Mouse (Mus musculus) inflammation-experienced regulatory T-cells, adult 16 weeks (primary cell): Measurements from ENCODE around the gene Fastkd1. TPM values are rescaled to one million over a fixed set of nuclear protein-coding genes. Genes with fewer than 3 reads are reported as not detected.

ENCODE experiments used
- polyA plus RNA-seq: library from polyadenylated mRNA; unstranded; fragments of 100-300 nt; shearing (Covaris generic); gene quantifications from one replicate; pipeline ENCODE4 v1.2.1, GENCODE M21; 2017

The Fastkd1 gene
- polyA plus RNA-seq, result 15.3 TPM

GRCm38 (mm10) chr2:69712981-69713625 lies at the start of gene Fastkd1:
TSS of gene Fastkd1 (minus strand) at chr2:69713516.

DNA sequence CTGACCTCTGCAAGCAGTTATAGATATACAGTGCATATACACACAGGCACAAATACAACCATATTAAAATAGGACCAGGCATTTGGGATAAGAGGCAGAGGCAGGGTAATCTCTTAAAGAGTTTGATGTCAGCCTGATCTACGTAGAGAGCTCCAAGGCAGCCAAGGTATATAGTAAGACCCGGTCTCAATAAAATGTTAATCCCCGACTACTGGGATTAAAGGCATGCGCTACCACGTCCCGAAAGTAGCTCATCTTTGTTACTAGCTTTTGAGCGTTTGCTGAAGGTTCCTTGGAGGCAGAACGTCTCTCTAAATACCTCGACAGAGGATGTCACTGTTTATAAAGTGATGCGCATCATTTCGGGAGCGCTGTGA lies 8.9 kb upstream of the Fastkd1 start, which contains the start of gene Ppig:
Ppig (plus strand) TSS at position 273 of the 377 bp plus-strand sequence.

GRCm38 (mm10) chr2:69669853-69670252 lies 43.5 kb downstream of the Fastkd1 start, which contains the start of gene Klhl41:
TSS of gene Klhl41 (plus strand) at chr2:69670120.

DNA sequence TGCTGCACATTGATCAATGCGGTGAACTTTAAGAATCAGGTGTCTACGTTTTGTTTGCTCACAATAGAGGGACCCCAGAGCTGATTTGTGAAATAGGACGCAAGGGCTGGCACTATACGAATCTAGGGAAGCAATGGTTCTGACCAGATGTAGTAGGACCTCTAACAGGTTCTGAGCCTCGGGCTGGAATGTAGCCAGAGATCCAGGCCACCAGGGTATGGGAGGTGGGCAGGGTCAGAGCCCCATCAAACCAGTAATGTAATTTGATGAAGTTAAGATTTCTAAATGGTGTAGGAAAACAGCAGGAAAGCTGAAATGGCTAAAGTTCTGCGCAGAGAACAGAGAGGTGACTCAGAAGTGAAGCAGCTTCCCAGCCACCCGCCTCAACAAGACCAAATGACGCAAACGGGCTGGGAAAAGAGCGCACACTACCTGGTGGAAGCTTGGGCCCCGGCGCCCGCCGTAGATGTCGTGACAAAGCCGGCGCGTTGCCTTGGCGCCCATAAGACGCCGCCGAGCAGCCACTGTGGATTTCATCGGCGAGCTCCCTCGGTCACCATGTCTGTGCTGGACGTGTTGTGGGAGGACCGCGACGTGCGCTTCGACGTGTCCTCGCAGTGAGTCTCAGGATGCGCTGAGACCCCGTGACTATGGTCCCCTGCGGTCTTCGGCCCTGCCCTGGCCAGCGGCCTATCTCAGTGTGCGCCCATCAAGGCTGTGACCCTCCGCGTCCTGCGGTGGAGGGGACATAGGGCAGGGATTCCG lies 66.4 kb downstream of the Fastkd1 start, which contains the start of gene Bbs5:
Bbs5 (plus strand) TSS at position 446 of the 765 bp plus-strand sequence.

Other genes with a start within 250 kb of the Fastkd1 start
- gene Lrp2, start 127.5 kb downstream of the Fastkd1 start, polyA plus RNA-seq, result not detected
- gene Bbs5, start 66.3 kb downstream of the Fastkd1 start, polyA plus RNA-seq, result 0.66 TPM
- not detected for gene Klhl41, start 43.4 kb downstream of the Fastkd1 start, polyA plus RNA-seq
- gene Ppig, start 9.0 kb upstream of the Fastkd1 start, polyA plus RNA-seq, result 194 TPM
- gene Ccdc173, start 76.1 kb upstream of the Fastkd1 start, polyA plus RNA-seq, result 4.0 TPM
- 55.6 TPM for gene Phospho2, start 76.1 kb upstream of the Fastkd1 start, polyA plus RNA-seq
- gene Klhl23, start 108.4 kb upstream of the Fastkd1 start, polyA plus RNA-seq, result 0.12 TPM
- 332 TPM for gene Ssb, start 148.0 kb upstream of the Fastkd1 start, polyA plus RNA-seq
- gene Mettl5, start 172.1 kb upstream of the Fastkd1 start, polyA plus RNA-seq, result 40.0 TPM
- 9.9 TPM for gene Ubr3, start 183.7 kb upstream of the Fastkd1 start, polyA plus RNA-seq